In the genomic region with DNA sequence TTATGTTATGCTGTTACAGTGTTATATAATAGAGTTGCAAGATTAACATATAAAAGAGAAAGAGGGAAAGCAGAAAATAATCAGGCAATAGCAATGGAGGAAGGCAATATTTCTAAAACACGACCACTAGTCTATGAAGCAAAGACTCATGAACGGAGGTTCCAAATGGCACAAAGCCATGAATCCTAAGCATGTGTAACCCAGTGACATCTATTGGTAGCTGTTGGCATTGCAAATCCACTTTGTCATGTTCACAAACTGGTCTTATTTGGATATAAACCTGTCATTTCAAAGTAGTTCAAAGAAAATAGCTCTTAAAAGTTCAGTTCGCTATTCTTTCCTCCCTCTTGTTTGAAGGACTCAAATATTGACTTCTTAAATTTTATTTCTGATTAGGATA, we compare ENCODE assay signal across 9 mouse cellular contexts.
DNase-seq lines count a peak whose midpoint lies in the region; ATAC-seq and TF ChIP-seq lines count a peak whose summit lies in the region.
"Had no signal": no experiment of that assay in that cellular context is flagged by ENCODE, and none has a peak within 500 bp of the region (broad histone marks: within the 10 kb centered on the region; RNA-seq: fewer than 3 reads in every experiment).

No protein-coding gene starts in this region.

- WGBS in liver, adult 2 months, result 11% methylated on average over 3 of the region's 3 CpGs
- 36% methylated on average over 3 of the region's 3 CpGs for WGBS in liver, embryonic 11.5 days
- WGBS in kidney, postnatal 0 days, result 11% methylated on average over 3 of the region's 3 CpGs

- no peak for ATAC-seq in liver, embryonic 11.5 days (replicated peaks; ENCODE audit: low FRiP score)
- ATAC-seq in kidney, postnatal 0 days (replicated peaks; ENCODE audit: low FRiP score, low read depth), result no peak

- H3K27me3 ChIP-seq in liver, adult 2 months (ENCODE audit: control insufficient read depth, insufficient read depth, low read length), result no peaks in the 10 kb centered on the region
- no peaks in the 10 kb centered on the region for H3K27me3 ChIP-seq in liver, embryonic 11.5 days (replicated peaks; ENCODE audit: control insufficient read depth, insufficient read depth, low read length)
- H3K27me3 ChIP-seq in kidney, postnatal 0 days (ENCODE audit: insufficient read depth, low read length), result no peaks in the 10 kb centered on the region
- H3K27me3 ChIP-seq: megakaryocyte, embryonic 14.5 days had no signal

- no peaks in the 10 kb centered on the region for H3K9me3 ChIP-seq in liver, embryonic 11.5 days (ENCODE audit: control insufficient read depth, low read length)
- H3K9me3 ChIP-seq in kidney, postnatal 0 days (replicated peaks; ENCODE audit: low read length), result no peaks in the 10 kb centered on the region
- H3K9me3 ChIP-seq: megakaryocyte, embryonic 14.5 days had no signal

- no peak for TF ChIP-seq POLR2A in liver, adult 2 months (IDR thresholded peaks at IDR 0.05; ENCODE audit: extremely low read depth, insufficient read depth, low read length)

- no peak overlapping the region for H3K27ac ChIP-seq in liver, adult 2 months (replicated peaks; ENCODE audit: insufficient read depth, low read depth, low read length)
- H3K27ac ChIP-seq in liver, embryonic 11.5 days (ENCODE audit: low read depth, low read length), result no peak overlapping the region
- no peak overlapping the region for H3K27ac ChIP-seq in kidney, postnatal 0 days

- H3K79me2 ChIP-seq in liver, adult 2 months (ENCODE audit: control insufficient read depth, insufficient read depth, low read length), result no peaks in the 10 kb centered on the region

- no peak overlapping the region for H3K4me2 ChIP-seq in liver, embryonic 11.5 days
- no peak overlapping the region for H3K4me2 ChIP-seq in kidney, postnatal 0 days (ENCODE audit: low read length)

- H3K4me1 ChIP-seq in liver, adult 2 months (ENCODE audit: control insufficient read depth, insufficient read depth, low read length), result no peaks in the 10 kb centered on the region
- H3K4me1 ChIP-seq in liver, embryonic 11.5 days (replicated peaks; ENCODE audit: control insufficient read depth, insufficient read depth, low read length), result no peaks in the 10 kb centered on the region
- H3K4me1 ChIP-seq in kidney, postnatal 0 days (replicated peaks; ENCODE audit: insufficient read depth, low read length), result no peaks in the 10 kb centered on the region
- H3K4me1 ChIP-seq: megakaryocyte, embryonic 14.5 days had no signal

- 0 out of 2 replicates have a peak, but pooled peaks have one; percentile 14 for TF ChIP-seq CTCF in liver, adult 2 months (IDR thresholded peaks at IDR 0.05; ENCODE audit: low read depth, low read length)
- peak; percentile 82 for TF ChIP-seq CTCF in kidney, postnatal 0 days (IDR thresholded peaks at IDR 0.05; ENCODE audit: low read depth)

- no peak overlapping the region for H3K9ac ChIP-seq in liver, adult 2 months (ENCODE audit: low read depth, low read length)
- no peak overlapping the region for H3K9ac ChIP-seq in liver, embryonic 11.5 days (ENCODE audit: low read depth, low read length)
- no peak overlapping the region for H3K9ac ChIP-seq in kidney, postnatal 0 days (ENCODE audit: low read depth, low read length)

- DNase-seq in cerebellum, postnatal 10 days, result peak; percentile 81 to 90
- DNase-seq in cerebellum, adult 11-12 months, result no peak
- peak; percentile 46 for DNase-seq in liver, adult 2 months (ENCODE audit: extremely low read depth, low read depth, low spot score)
- no peak for DNase-seq in liver, embryonic 11.5 days (ENCODE audit: low spot score)
- DNase-seq in adipocyte (ENCODE audit: low spot score), result peak; percentile 5
- peak; percentile 82 for DNase-seq in kidney, postnatal 0 days (ENCODE audit: low spot score)
- DNase-seq in retina, adult 2 months (ENCODE audit: low read depth, low spot score), result peak; percentile 34
- no peak for DNase-seq in yolk sac, embryonic 10.5 days (ENCODE audit: low spot score)

- no peak overlapping the region for H3K4me3 ChIP-seq in liver, adult 2 months (ENCODE audit: insufficient read depth, low read depth, low read length)
- no peak overlapping the region for H3K4me3 ChIP-seq in liver, embryonic 11.5 days (ENCODE audit: low read depth, low read length)
- H3K4me3 ChIP-seq in kidney, postnatal 0 days (replicated peaks; ENCODE audit: low read depth, low read length), result no peak overlapping the region
- H3K4me3 ChIP-seq: megakaryocyte, embryonic 14.5 days had no signal

- H3K36me3 ChIP-seq in liver, adult 2 months (ENCODE audit: control insufficient read depth, insufficient read depth, low read length), result no peaks in the 10 kb centered on the region
- no peaks in the 10 kb centered on the region for H3K36me3 ChIP-seq in liver, embryonic 11.5 days (ENCODE audit: control insufficient read depth, insufficient read depth, low read length)
- H3K36me3 ChIP-seq in kidney, postnatal 0 days (ENCODE audit: insufficient read depth, low read length), result no peaks in the 10 kb centered on the region

Comparison
In these comparisons a context has a peak if more than half of its experiments do, and no peak if none do; other contexts are left out.
1. DNase-seq: peak in cerebellum, postnatal 10 days (2 of 2), liver, adult 2 months (single experiment), adipocyte (single experiment), kidney, postnatal 0 days (single experiment) and retina, adult 2 months (single experiment); none in cerebellum, adult 11-12 months (single experiment), liver, embryonic 11.5 days (single experiment) and yolk sac, embryonic 10.5 days (single experiment).